Mouse (Mus musculus) stomach, embryonic 16.5 days (tissue): ENCODE measurements around the gene Tsfm. TPM values are rescaled to one million over a fixed set of nuclear protein-coding genes. Genes with fewer than 3 reads are reported as not detected.
A peak's percentile ranks its signal among the peaks of the same experiment; 100 is the strongest.

ENCODE experiments used
- ATAC-seq: fragments of 200-750 bp; cut with Nextera tagmentation; 2 replicates; pipeline ENCODE4 v1.8.0; 2017; ENCODE audit warnings: moderate number of reproducible peaks, moderate TSS enrichment; ENCODE audit not compliant: insufficient read depth, low FRiP score
- H3K27ac ChIP-seq: fragments of 300-500 bp; sonication (generic); 2 replicates; pipeline ENCODE4 v1.5.1; 2014; ENCODE audit warnings: low read length
- H3K27me3 ChIP-seq: fragments of 300-500 bp; sonication (generic); 2 replicates; pipeline ENCODE4 v1.6.1; 2014; ENCODE audit warnings: low read length, control low read depth, mixed read lengths; ENCODE audit not compliant: control insufficient read depth, insufficient read depth
- H3K36me3 ChIP-seq: fragments of 300-500 bp; sonication (generic); 2 replicates; pipeline ENCODE4 v1.6.1; 2014; ENCODE audit warnings: low read length; ENCODE audit not compliant: control insufficient read depth, insufficient read depth
- H3K4me1 ChIP-seq: fragments of 300-500 bp; sonication (generic); 2 replicates; pipeline ENCODE4 v1.6.1; 2014; ENCODE audit warnings: low read length, control low read depth, mixed read lengths; ENCODE audit not compliant: control insufficient read depth, insufficient read depth
- H3K4me2 ChIP-seq: fragments of 300-500 bp; sonication (generic); 2 replicates; pipeline ENCODE4 v1.6.1; 2014; ENCODE audit warnings: low read depth, low read length, mixed read lengths
- H3K4me3 ChIP-seq: fragments of 300-500 bp; sonication (generic); replicated peaks from 2 replicates; pipeline ENCODE4 v1.5.1; 2014; ENCODE audit warnings: mild to moderate bottlenecking, low read length
- H3K9ac ChIP-seq: fragments of 300-500 bp; sonication (generic); 2 replicates; pipeline ENCODE4 v1.6.1; 2014; ENCODE audit warnings: low read length
- H3K9me3 ChIP-seq: fragments of 300-500 bp; sonication (generic); replicated peaks from 2 replicates; pipeline ENCODE4 v1.6.1; 2016; ENCODE audit warnings: low read length, control low read depth; ENCODE audit not compliant: control insufficient read depth
- WGBS: fragments of 180-500 bp; shearing (Covaris S2); extraction: QIAGEN DNeasy Blood & Tissue Kit; methylation state at CpG from one replicate; pipeline ENCODE4 v1.1.7; 2014; 5-methylcytosine and 5-hydroxymethylcytosine counted together
- polyA plus RNA-seq: library from polyadenylated mRNA; unstranded; fragments of >200 nt; fragmentation: Nextera tagmentation; extraction: Ambion mirVana; gene quantifications from 2 replicates; pipeline ENCODE4 v1.2.1, GENCODE M21; 2015

Gene Tsfm
- polyA plus RNA-seq, 1 experiment from 2014 or later: 80.4 TPM

GRCm38 (mm10) chr10:127001297-127001696 lies 29.3 kb downstream of the Tsfm start:
- Histone ChIP-seq H3K4me3 (no peak overlapping the region), H3K27ac (0 out of 2 replicates have a peak overlapping the region, but pooled peaks have one; percentile 47)
- ATAC-seq: peak; percentile 10

DNA sequence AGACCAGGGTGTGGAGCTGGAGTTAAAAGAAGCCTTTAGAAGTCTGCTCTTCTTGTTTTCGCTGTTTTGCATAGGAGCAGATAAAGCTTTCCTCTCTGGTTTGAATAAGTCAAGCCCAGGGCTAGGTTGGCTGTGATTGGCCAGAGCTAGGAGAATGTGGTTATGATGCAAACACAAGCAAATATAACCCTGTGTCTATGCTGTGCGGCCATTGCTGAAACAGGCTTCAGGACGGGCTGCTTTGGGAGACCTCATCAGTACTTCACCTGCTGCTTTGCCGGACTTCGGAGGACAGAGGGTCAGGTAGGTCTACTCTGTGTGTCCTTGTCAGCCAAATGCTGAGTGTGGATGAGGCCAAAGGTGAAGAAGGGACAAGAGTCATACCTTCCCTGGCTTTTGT lies 30.1 kb downstream of the Tsfm start, which contains the start of gene Avil:
TSS of gene Avil (plus strand) at position 181 of the 400 bp plus-strand sequence.
- H3K27me3 ChIP-seq: no peaks in the 10 kb centered on the region

More at GRCm38 (mm10) chr10:127001297-127001696, 29.3 kb downstream of the Tsfm start:
- Histone ChIP-seq H3K4me2 (no peak overlapping the region), H3K4me1 (peaks cover 6% of the 10 kb centered on the region; the same call in 1 of the 2 replicates), H3K27me3 (no peaks in the 10 kb centered on the region), H3K36me3 (peaks cover 17% of the 10 kb centered on the region; the same call in 1 of the 2 replicates), H3K9me3 (no peaks in the 10 kb centered on the region), H3K9ac (no peak overlapping the region)
- WGBS: 67% methylated on average over 9 of the region's 9 CpGs

DNA sequence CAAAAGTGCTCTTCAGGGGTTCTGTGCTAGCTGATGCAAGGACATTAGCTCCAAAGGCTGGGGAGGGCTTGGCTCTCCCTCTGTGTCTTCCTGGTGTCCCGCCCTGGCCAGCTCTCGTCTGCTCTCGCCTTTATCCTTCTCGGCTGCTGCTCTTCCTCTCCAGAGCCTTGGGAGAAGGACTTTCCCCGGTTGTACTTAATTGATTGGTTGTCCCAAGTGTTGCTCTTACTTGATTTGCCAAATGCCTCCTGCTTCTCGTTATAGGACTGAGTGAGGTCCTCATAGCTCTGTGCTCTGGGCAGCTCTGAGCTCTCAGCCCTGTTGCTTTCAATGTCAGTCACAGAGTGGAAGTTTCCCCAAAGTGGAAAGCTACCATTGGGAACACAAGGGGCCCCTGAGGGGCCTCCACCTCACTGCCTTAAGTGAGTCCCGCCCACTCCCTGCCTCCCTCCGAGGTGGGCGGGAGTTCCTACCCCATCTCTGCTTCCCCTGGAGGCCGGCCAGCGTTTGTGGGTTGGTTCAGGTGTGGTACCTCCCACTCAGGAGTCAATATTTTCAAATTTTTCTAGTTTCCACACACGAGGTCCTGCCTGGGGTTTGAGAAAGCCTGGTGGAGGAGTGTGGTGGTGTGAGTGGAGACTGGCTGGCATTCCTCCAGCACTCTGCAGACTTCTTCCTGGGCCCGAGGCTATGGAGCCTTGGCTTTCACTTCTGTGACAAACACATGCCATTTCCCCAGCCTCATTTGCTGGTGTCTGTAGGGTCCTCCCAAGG lies 33.1 kb downstream of the Tsfm start:
- Histone ChIP-seq H3K4me1 (peaks cover 6% of the 10 kb centered on the region; the same call in 1 of the 2 replicates), H3K4me3 (no peak overlapping the region), H3K27me3 (no peaks in the 10 kb centered on the region), H3K9me3 (no peaks in the 10 kb centered on the region), H3K27ac (no peak overlapping the region), H3K9ac (no peak overlapping the region), H3K4me2 (no peak overlapping the region), H3K36me3 (peaks cover 47% of the 10 kb centered on the region)
- WGBS: 48% methylated on average over 13 of the region's 13 CpGs
- ATAC-seq: no peak; the same call in 1 of the 2 replicates

More for the DNA sequence above, 30.1 kb downstream of the Tsfm start, which contains the start of gene Avil:
- Histone ChIP-seq H3K27ac (0 out of 2 replicates have a peak within 1 kb of the TSS, but pooled peaks have one; percentile 47), H3K4me3 (no peak within 1 kb of the TSS), H3K9ac (no peak within 1 kb of the TSS), H3K4me1 (peaks cover 6% of the 10 kb centered on the region; the same call in 1 of the 2 replicates), H3K36me3 (peaks cover 18% of the 10 kb centered on the region; the same call in 1 of the 2 replicates), H3K4me2 (no peak within 1 kb of the TSS), H3K9me3 (no peaks in the 10 kb centered on the region)
- 76% methylated on average over 5 of the region's 5 CpGs for WGBS
- ATAC-seq: no peak

- H3K36me3 ChIP-seq: peaks cover 49% of the 10 kb centered on the region
- 83% methylated on average over 3 of the region's 3 CpGs for WGBS
- H3K4me1 ChIP-seq: peaks cover 23% of the 10 kb centered on the region
- H3K4me3 ChIP-seq: no peak overlapping the region
- no peaks in the 10 kb centered on the region for H3K9me3 ChIP-seq
- no peaks in the 10 kb centered on the region for H3K27me3 ChIP-seq
- H3K4me2 ChIP-seq: no peak overlapping the region
- H3K27ac ChIP-seq: no peak overlapping the region
- H3K9ac ChIP-seq: no peak overlapping the region
- ATAC-seq: no peak
Observed at GRCm38 (mm10) chr10:126993621-126994020, 37.0 kb downstream of the Tsfm start.

GRCm38 (mm10) chr10:126991676-126992075 lies 39.0 kb downstream of the Tsfm start:
- no peak for ATAC-seq
- no peak overlapping the region for H3K4me2 ChIP-seq
- H3K9ac ChIP-seq: no peak overlapping the region
- H3K9me3 ChIP-seq: no peaks in the 10 kb centered on the region
- WGBS: 60% methylated on average over 3 of the region's 3 CpGs
- H3K27ac ChIP-seq: no peak overlapping the region
- H3K27me3 ChIP-seq: no peaks in the 10 kb centered on the region
- peaks cover 37% of the 10 kb centered on the region for H3K4me1 ChIP-seq
- peaks cover 34% of the 10 kb centered on the region for H3K36me3 ChIP-seq
- H3K4me3 ChIP-seq: no peak overlapping the region

DNA sequence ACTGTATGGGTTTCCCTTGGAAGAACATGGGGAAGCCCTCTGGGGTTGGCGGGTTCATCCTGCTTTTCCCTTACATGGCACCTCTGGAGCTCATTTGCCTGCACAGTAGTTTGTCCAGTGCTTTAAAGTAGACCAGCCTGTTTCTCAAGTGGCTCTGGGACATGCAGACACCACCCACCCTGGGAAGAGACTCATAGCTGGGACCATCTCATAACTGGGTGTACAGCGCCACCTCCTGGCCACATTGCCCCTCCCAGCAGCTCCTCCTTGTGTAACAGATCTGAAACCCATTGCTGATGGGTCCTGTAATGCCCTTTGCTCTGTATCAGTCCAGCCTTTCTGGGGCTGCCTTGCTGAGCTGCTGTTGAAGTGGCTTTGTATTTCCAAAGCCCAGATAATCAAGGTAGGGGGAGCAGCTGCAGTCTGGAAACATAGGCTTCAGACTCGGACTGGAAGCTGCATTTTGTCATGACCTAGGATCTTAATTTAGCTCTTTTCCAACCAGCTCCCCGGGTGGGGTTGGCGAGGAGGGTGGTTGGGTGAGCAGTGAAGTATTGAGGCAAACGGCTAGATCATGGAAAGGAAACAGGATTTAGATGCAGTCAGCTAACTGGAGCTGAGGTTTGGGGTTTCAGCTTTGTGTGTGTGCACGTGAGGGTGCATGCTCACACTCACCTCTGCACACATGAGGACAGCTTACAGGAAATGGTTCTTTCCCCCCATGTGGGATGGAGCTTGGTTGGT lies 40.2 kb downstream of the Tsfm start:
- WGBS: 52% methylated on average over 7 of the region's 7 CpGs
- no peak overlapping the region for H3K4me3 ChIP-seq
- peak; percentile 84 for ATAC-seq
- peak overlapping the region; percentile 57; the same call in 1 of the 2 replicates for H3K27ac ChIP-seq
- peaks cover 32% of the 10 kb centered on the region for H3K36me3 ChIP-seq
- H3K9ac ChIP-seq: no peak overlapping the region
- H3K4me2 ChIP-seq: no peak overlapping the region
- H3K9me3 ChIP-seq: no peaks in the 10 kb centered on the region
- peaks cover 48% of the 10 kb centered on the region for H3K4me1 ChIP-seq
- H3K27me3 ChIP-seq: no peaks in the 10 kb centered on the region

DNA sequence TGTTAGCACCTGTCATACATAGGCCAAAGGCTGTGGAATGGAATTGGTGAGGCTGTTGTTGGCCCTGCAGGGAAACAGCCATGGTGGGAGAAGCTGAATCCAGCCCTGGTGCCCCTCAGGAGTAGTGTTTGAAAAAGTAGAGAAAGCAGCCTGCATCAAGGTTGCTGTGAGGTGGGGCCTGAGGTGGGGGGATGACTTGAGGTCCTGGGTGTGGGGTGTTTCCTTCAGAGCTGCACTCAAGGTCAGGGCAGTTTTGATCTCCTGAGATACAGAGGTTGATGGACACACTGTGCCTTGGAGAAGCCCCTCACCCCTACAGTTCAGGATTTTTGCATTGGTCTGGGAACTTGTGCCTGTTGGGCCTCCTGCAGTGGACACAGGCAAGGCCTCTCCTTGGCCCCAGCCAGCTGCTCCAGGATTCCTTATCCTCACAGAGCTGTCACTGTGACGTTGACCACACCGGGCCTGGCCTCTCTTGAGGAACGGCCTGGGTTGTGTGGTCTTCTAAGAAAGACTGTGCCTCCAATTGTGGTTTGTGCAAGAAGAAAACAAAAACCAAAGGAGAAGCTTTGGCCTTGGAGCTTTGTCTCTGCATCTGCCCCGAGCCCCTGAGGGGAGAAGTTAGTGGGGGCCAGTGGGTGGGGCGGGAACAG lies 42.0 kb downstream of the Tsfm start:
- 44% methylated on average over 5 of the region's 5 CpGs for WGBS
- H3K4me3 ChIP-seq: no peak overlapping the region
- peak overlapping the region; percentile 85 for H3K27ac ChIP-seq
- no peaks in the 10 kb centered on the region for H3K9me3 ChIP-seq
- H3K36me3 ChIP-seq: peaks cover 14% of the 10 kb centered on the region
- 0 out of 2 replicates have a peak overlapping the region, but pooled peaks have one; percentile 23 for H3K9ac ChIP-seq
- H3K4me2 ChIP-seq: no peak overlapping the region
- H3K27me3 ChIP-seq: no peaks in the 10 kb centered on the region
- ATAC-seq: no peak
- H3K4me1 ChIP-seq: peaks cover 66% of the 10 kb centered on the region

GRCm38 (mm10) chr10:126987183-126988118 lies 43.2 kb downstream of the Tsfm start:
- Histone ChIP-seq H3K4me2 (peak overlapping the region; percentile 46), H3K36me3 (peaks cover 4% of the 10 kb centered on the region; the same call in 1 of the 2 replicates), H3K4me1 (peaks cover 78% of the 10 kb centered on the region), H3K9me3 (no peaks in the 10 kb centered on the region), H3K27me3 (no peaks in the 10 kb centered on the region), H3K4me3 (peak overlapping the region; percentile 18), H3K27ac (peak overlapping the region; percentile 85), H3K9ac (peak overlapping the region; percentile 52)
- WGBS: 45% methylated on average over 8 of the region's 8 CpGs
- no peak for ATAC-seq
